Mouse (Mus musculus) neural tube, embryonic 14.5 days (tissue): ENCODE data around the gene Itpkb. TPM values are rescaled to one million over a fixed set of nuclear protein-coding genes. Genes with fewer than 3 reads are reported as not detected.
A peak's percentile ranks its signal among the peaks of the same experiment; 100 is the strongest.

Experiments used
- ATAC-seq: fragments of 200-750 bp; cut with Nextera tagmentation; 2 replicates; pipeline ENCODE4 v1.8.0; 2017; ENCODE audit warnings: low read depth, mild to moderate bottlenecking, moderate TSS enrichment, moderate library complexity
- H3K27ac ChIP-seq: fragments of 300-500 bp; sonication (generic); 2 replicates; pipeline ENCODE4 v1.5.1; 2014; ENCODE audit warnings: low read depth, mild to moderate bottlenecking, control low read depth, low read length, moderate library complexity, mixed read lengths
- H3K27me3 ChIP-seq: fragments of 300-500 bp; sonication (generic); 2 replicates; pipeline ENCODE4 v1.6.1; 2014; ENCODE audit warnings: low read length; ENCODE audit not compliant: control insufficient read depth, insufficient read depth
- H3K36me3 ChIP-seq: fragments of 300-500 bp; sonication (generic); 2 replicates; pipeline ENCODE4 v1.6.1; 2014; ENCODE audit warnings: low read length, mixed read lengths; ENCODE audit not compliant: control insufficient read depth, insufficient read depth
- H3K4me1 ChIP-seq: fragments of 300-500 bp; sonication (generic); 2 replicates; pipeline ENCODE4 v1.6.1; 2014; ENCODE audit warnings: low read length; ENCODE audit not compliant: control insufficient read depth, insufficient read depth
- H3K4me2 ChIP-seq: fragments of 300-500 bp; sonication (generic); 2 replicates; pipeline ENCODE4 v1.6.1; 2014; ENCODE audit warnings: mild to moderate bottlenecking, low read depth, low read length, control low read depth
- H3K4me3 ChIP-seq: fragments of 300-500 bp; sonication (generic); 2 replicates; pipeline ENCODE4 v1.5.1; 2014; ENCODE audit warnings: low read depth, low read length, control low read depth, mixed read lengths
- H3K9ac ChIP-seq: fragments of 300-500 bp; sonication (generic); replicated peaks from 2 replicates; pipeline ENCODE4 v1.6.1; 2014; ENCODE audit warnings: low read depth, mild to moderate bottlenecking, control low read depth, low read length, mixed read lengths
- H3K9me3 ChIP-seq: fragments of 300-500 bp; sonication (generic); 2 replicates; pipeline ENCODE4 v1.6.1; 2016; ENCODE audit warnings: low read length; ENCODE audit not compliant: control insufficient read depth
- whole genome bisulfite sequencing: fragments of 180-500 bp; shearing (Covaris S2); extraction: QIAGEN DNeasy Blood & Tissue Kit; methylation state at CpG from one replicate; pipeline ENCODE4 v1.1.7; 2014; 5-methylcytosine and 5-hydroxymethylcytosine counted together
- polyA plus RNA-seq: library from polyadenylated mRNA; unstranded; fragments of >200 nt; fragmentation: Nextera tagmentation; extraction: Ambion mirVana; gene quantifications from 2 replicates; pipeline ENCODE4 v1.2.1, GENCODE M21; 2014

Itpkb gene
- polyA plus RNA-seq, 1 experiment from 2014 or later, result 2.4 TPM

DNA sequence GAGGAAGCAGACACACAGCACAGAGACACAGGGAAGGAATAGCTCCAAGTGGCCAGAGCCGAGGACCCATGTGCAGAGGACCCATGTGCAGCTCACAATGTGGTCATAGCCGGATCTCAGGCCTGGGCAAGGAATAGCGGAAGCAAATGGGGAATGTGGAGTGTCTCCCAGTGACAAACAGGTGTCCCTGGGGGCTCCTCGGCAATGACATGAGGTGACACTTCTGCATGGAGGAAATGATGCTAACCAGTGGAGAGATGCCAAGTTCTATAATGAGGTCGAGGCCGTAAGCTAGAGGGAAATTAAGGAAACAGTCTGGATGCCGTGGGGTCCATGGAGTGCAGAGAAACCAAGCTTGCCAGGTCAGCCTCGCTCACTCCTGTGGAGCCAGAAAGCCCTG lies 98.6 kb downstream of the Itpkb start:
- no peaks in the 10 kb centered on the region for H3K27me3 ChIP-seq
- no peak for ATAC-seq
- H3K4me1 ChIP-seq, result peaks cover 6% of the 10 kb centered on the region; the same call in 1 of the 2 replicates
- no peaks in the 10 kb centered on the region for H3K36me3 ChIP-seq
- H3K9ac ChIP-seq, result no peak overlapping the region
- H3K4me3 ChIP-seq, result no peak overlapping the region
- 78% methylated on average over 8 of the region's 8 CpGs for WGBS
- H3K4me2 ChIP-seq, result no peak overlapping the region
- H3K9me3 ChIP-seq, result no peaks in the 10 kb centered on the region
- H3K27ac ChIP-seq, result no peak overlapping the region

DNA sequence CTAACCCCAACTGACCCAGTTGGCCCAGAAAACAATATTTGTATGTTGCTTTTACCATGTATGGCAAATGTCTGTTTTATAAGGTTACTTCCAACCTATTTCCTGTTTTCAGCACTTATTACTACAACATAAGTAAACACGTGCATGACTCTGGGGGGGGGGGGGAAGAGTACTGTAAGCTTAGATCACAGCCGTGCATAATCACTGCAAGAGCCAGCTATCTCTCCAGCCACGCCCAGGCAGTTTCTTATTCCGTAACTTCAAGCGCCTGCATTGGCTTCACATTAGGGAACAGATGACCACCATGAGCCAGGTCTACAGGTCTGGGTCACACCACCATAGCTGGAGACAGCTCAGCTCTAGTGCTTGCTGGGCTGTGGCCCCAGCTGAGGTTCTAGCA lies 99.5 kb downstream of the Itpkb start:
- H3K4me2 ChIP-seq, result no peak overlapping the region
- no peak for ATAC-seq
- no peak overlapping the region for H3K27ac ChIP-seq
- H3K4me1 ChIP-seq, result peaks cover 8% of the 10 kb centered on the region; the same call in 1 of the 2 replicates
- H3K4me3 ChIP-seq, result no peak overlapping the region
- no peak overlapping the region for H3K9ac ChIP-seq
- 88% methylated on average over 5 of the region's 5 CpGs for WGBS
- no peaks in the 10 kb centered on the region for H3K27me3 ChIP-seq
- no peaks in the 10 kb centered on the region for H3K36me3 ChIP-seq
- no peaks in the 10 kb centered on the region for H3K9me3 ChIP-seq

DNA sequence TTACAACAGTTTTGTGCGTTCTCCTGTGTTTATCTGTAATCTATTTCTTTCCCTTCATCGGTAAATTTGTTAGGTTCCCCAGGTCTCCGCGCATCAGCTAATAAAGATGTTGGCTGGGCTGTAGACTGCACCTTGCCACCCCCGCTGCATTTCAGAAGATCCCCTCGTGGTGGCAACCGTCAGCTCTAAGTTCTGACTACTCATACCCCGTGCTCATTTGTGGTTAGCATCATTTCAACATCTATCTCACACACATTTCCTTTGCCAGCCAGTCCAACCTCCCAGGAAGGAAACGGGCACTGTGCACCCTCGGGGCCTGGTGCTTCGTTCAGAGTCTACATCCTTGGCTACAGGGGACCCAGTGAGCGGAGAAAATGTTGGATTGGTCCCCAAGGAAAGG lies 101.5 kb downstream of the Itpkb start:
- H3K4me3 ChIP-seq, result no peak overlapping the region
- 63% methylated on average over 12 of the region's 12 CpGs for WGBS
- no peaks in the 10 kb centered on the region for H3K36me3 ChIP-seq
- H3K9ac ChIP-seq, result no peak overlapping the region
- no peak overlapping the region for H3K4me2 ChIP-seq
- no peaks in the 10 kb centered on the region for H3K9me3 ChIP-seq
- no peak overlapping the region for H3K27ac ChIP-seq
- ATAC-seq, result no peak
- no peaks in the 10 kb centered on the region for H3K27me3 ChIP-seq
- peaks cover 8% of the 10 kb centered on the region; the same call in 1 of the 2 replicates for H3K4me1 ChIP-seq

DNA sequence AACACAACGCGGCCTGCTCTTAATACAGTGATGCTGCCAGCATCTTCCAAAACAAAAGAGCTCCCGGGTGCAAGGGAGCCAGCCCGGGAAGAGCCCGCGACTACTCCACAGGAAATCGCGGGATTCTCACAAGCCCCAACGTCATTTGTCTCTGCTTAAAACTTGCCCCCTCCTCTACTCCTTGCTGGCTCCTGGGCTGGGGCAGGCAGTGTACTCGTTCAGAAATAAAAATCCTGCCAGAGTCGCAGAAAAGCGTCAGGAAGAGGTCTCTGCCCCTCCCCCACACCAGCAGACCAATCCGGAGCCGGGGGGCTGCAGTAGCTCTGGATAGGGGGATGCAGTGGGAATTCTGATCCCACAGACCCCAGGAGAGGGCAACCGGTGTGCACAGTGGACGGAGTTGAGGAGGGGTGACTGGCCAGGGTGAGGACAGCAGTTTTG lies 102.8 kb downstream of the Itpkb start:
- Histone ChIP-seq H3K9me3 (no peaks in the 10 kb centered on the region), H3K36me3 (no peaks in the 10 kb centered on the region), H3K4me1 (peaks cover 8% of the 10 kb centered on the region; the same call in 1 of the 2 replicates), H3K4me3 (peak overlapping the region; percentile 24), H3K27me3 (no peaks in the 10 kb centered on the region), H3K4me2 (peak overlapping the region; percentile 65), H3K27ac (no peak overlapping the region; the same call in 1 of the 2 replicates), H3K9ac (peak overlapping the region; percentile 51)
- WGBS, result under 1% methylated on average over 16 of the region's 16 CpGs
- ATAC-seq, result peak; percentile 32

DNA sequence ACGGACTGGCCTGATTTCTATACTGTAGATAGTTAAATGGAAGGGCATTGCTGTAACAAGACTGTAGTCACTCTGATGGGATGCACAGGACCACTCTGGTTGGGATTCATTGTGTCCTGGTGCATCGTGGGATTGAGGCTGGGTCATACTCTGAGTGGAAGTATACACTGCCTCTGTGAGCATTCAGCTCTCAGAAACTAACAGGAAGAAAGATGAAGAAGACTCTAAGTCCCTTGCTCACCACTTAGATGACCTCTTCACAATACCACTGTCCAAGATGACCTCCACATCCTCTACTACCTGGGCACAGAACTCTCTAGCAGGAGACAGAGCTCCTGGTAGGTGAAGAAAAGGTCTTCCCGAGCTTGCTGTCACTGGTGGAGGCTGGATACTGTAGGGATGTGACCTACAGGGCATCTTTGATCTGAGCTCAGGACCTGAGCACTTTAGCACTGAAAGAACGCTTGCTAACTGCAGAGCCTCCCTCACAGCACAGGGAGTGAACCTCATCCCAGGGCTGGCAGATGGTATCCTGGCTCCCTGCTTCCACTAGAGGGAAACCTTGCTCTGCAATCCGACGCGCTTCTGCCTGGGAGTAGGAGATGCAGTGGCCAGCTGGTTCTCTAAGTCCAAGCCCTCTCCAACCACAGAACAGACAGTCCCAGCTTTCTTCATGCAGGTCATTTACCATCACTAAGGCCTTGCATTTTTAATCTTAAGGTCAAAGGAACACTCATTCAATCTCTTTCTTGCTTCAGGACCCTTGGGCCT lies 103.7 kb downstream of the Itpkb start:
- Histone ChIP-seq H3K4me2 (no peak overlapping the region), H3K4me3 (no peak overlapping the region), H3K9ac (no peak overlapping the region), H3K27me3 (no peaks in the 10 kb centered on the region), H3K4me1 (peaks cover 8% of the 10 kb centered on the region; the same call in 1 of the 2 replicates), H3K9me3 (no peaks in the 10 kb centered on the region), H3K27ac (no peak overlapping the region; the same call in 1 of the 2 replicates), H3K36me3 (no peaks in the 10 kb centered on the region)
- whole genome bisulfite sequencing, result 18% methylated on average over 7 of the region's 7 CpGs
- ATAC-seq, result peak; percentile 87

DNA sequence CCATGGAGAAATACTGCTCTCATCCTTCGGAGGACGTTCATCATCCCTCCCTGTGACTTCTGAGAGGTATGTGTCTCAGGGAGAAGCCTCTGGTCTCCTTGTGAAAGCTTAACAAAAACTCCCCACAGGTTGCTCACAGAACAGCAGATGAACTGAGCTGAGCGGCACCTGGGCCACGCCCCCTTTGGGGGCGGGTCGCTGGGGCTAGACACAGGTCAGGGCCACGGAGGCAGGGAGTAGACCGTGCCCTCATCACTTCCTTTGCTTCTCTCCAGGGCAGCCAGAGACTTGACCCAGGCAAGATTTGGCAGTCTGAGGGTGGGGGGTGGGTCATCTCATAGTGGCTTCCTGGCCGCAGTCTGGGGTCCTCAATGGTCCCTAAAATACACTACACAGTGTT lies 104.6 kb downstream of the Itpkb start:
- 15% methylated on average over 9 of the region's 9 CpGs for WGBS
- Histone ChIP-seq H3K9me3 (no peaks in the 10 kb centered on the region), H3K4me2 (no peak overlapping the region)

DNA sequence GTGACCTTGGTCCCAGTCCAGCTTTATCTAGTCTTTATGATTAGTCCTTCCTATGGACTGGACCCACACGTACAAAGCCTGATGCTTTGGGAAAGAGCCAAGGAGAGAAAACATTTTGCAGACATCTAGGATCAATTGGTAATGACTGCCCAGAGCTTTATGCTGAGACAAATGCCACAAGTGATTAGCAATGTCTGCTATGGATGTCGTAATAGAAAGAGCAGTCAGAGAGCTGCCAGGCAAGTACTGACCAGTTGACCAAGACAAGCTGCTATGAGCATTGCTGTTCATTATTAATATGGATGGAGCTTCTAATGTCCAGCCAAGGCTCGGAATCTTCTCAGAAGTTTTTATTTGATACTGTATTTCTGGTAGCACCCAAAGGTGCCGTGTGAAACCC lies 109.2 kb downstream of the Itpkb start:
- no peaks in the 10 kb centered on the region for H3K27me3 ChIP-seq
- no peaks in the 10 kb centered on the region for H3K4me1 ChIP-seq
- no peak for ATAC-seq
- 83% methylated on average over 4 of the region's 4 CpGs for WGBS
- H3K36me3 ChIP-seq, result no peaks in the 10 kb centered on the region
- H3K4me3 ChIP-seq, result no peak overlapping the region
- H3K27ac ChIP-seq, result no peak overlapping the region
- H3K9me3 ChIP-seq, result no peaks in the 10 kb centered on the region
- H3K4me2 ChIP-seq, result no peak overlapping the region
- no peak overlapping the region for H3K9ac ChIP-seq

More for the DNA sequence above, 104.6 kb downstream of the Itpkb start:
- H3K27me3 ChIP-seq, result no peaks in the 10 kb centered on the region
- H3K36me3 ChIP-seq, result no peaks in the 10 kb centered on the region
- peaks cover 8% of the 10 kb centered on the region; the same call in 1 of the 2 replicates for H3K4me1 ChIP-seq
- no peak overlapping the region for H3K9ac ChIP-seq
- ATAC-seq, result no peak
- H3K4me3 ChIP-seq, result no peak overlapping the region
- H3K27ac ChIP-seq, result no peak overlapping the region

DNA sequence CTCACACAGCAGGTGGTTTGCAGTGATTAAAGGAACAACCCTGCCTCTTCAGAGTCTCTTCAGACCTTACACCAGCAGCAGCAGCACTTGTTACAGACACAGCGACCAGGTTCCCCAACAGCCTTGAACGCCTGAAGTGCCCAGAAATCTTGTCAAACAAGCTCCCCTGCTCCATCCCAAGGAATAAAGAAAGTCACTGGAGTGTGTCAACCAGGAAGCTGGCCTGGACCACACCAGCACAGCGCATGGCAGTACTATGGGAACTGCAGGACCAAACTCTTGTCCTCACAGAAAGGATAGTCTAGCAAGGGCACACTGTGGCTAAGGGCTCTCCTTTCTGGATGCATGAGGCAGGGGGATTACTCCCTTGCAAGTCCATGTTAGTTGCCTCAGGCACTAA lies 114.1 kb downstream of the Itpkb start:
- Histone ChIP-seq H3K27ac (no peak overlapping the region), H3K9me3 (no peaks in the 10 kb centered on the region), H3K9ac (no peak overlapping the region), H3K4me3 (no peak overlapping the region), H3K4me2 (no peak overlapping the region), H3K36me3 (no peaks in the 10 kb centered on the region), H3K27me3 (no peaks in the 10 kb centered on the region), H3K4me1 (no peaks in the 10 kb centered on the region)
- WGBS, result 66% methylated on average over 3 of the region's 3 CpGs
- ATAC-seq, result no peak

DNA sequence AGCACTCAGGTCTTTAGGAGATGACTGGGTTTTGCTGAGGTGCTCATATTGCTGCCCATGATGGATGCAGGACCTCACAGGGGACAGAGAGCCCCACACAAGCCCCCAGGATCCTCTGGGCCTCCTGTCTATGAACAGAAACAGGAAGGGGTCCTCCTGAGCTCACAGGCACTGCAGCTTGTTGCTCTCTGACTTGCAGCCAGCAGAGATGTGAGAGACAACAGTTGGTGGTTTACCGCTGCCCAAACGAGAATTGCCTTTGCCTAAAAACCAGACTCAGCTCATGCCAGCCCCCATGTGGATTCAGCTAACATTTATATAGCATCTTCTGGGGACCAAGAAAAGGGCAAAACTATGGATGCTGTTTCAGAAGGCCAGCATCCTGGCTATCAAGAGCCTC lies 119.4 kb downstream of the Itpkb start:
- Histone ChIP-seq H3K4me2 (no peak overlapping the region), H3K27ac (no peak overlapping the region), H3K4me3 (no peak overlapping the region), H3K4me1 (no peaks in the 10 kb centered on the region), H3K36me3 (no peaks in the 10 kb centered on the region), H3K9ac (no peak overlapping the region), H3K27me3 (no peaks in the 10 kb centered on the region), H3K9me3 (no peaks in the 10 kb centered on the region)
- 60% methylated on average over 2 of the region's 2 CpGs for WGBS
- ATAC-seq, result no peak
